In genomic region chr16:43443034-43443433, GRCm38 (mm10) we compare ENCODE assay signal across 22 mouse cellular contexts.
A peak's percentile ranks its signal among the peaks of the same experiment; 100 is the strongest.
DNase-seq lines count a peak whose midpoint lies in the region; ATAC-seq and TF ChIP-seq lines count a peak whose summit lies in the region.
"Had no signal": no experiment of that assay in that cellular context is flagged by ENCODE, and none has a peak within 500 bp of the region (broad histone marks: within the 10 kb centered on the region; RNA-seq: fewer than 3 reads in every experiment).

No protein-coding gene starts in this region.

- no peak overlapping the region for H3K4me2 ChIP-seq in forebrain, embryonic 15.5 days (replicated peaks)
- no peak overlapping the region for H3K4me2 ChIP-seq in midbrain, embryonic 15.5 days
- H3K4me2 ChIP-seq: embryonic facial prominence, embryonic 12.5 days; heart, embryonic 12.5 days; hindbrain, embryonic 13.5 days; liver, embryonic 13.5 days; neural tube, embryonic 15.5 days had no signal

- no peak overlapping the region for H3K4me3 ChIP-seq in gastrocnemius, adult 2 months
- no peak overlapping the region for H3K4me3 ChIP-seq in forebrain, embryonic 15.5 days
- no peak overlapping the region for H3K4me3 ChIP-seq in midbrain, embryonic 15.5 days
- H3K4me3 ChIP-seq: embryonic facial prominence, embryonic 12.5 days; heart, embryonic 12.5 days; hindbrain, embryonic 13.5 days; liver, embryonic 13.5 days; megakaryocyte, embryonic 14.5 days; neural tube, embryonic 15.5 days had no signal

- H3K27ac ChIP-seq in gastrocnemius, adult 2 months = 0 out of 2 replicates have a peak overlapping the region, but pooled peaks have one; percentile 4
- H3K27ac ChIP-seq in forebrain, embryonic 15.5 days (replicated peaks) = no peak overlapping the region
- no peak overlapping the region for H3K27ac ChIP-seq in midbrain, embryonic 15.5 days
- H3K27ac ChIP-seq: embryonic facial prominence, embryonic 12.5 days; hindbrain, embryonic 13.5 days; liver, embryonic 13.5 days; neural tube, embryonic 15.5 days had no signal

- WGBS in forebrain, embryonic 15.5 days = 65% methylated on average over 2 of the region's 2 CpGs
- 76% methylated on average over 2 of the region's 2 CpGs for WGBS in midbrain, embryonic 15.5 days

- no peak overlapping the region for H3K9ac ChIP-seq in forebrain, embryonic 15.5 days (replicated peaks)
- no peak overlapping the region for H3K9ac ChIP-seq in midbrain, embryonic 15.5 days
- H3K9ac ChIP-seq: embryonic facial prominence, embryonic 12.5 days; heart, embryonic 12.5 days; hindbrain, embryonic 13.5 days; liver, embryonic 13.5 days; neural tube, embryonic 15.5 days had no signal

- peaks cover 6% of the 10 kb centered on the region for H3K4me1 ChIP-seq in forebrain, embryonic 15.5 days
- 0 out of 2 replicates have a peak, but pooled peaks cover 4% of the 10 kb centered on the region for H3K4me1 ChIP-seq in midbrain, embryonic 15.5 days
- H3K4me1 ChIP-seq: embryonic facial prominence, embryonic 12.5 days; liver, embryonic 13.5 days had no signal

- H3K9me3 ChIP-seq in forebrain, embryonic 15.5 days = no peaks in the 10 kb centered on the region
- H3K9me3 ChIP-seq in midbrain, embryonic 15.5 days = no peaks in the 10 kb centered on the region
- H3K9me3 ChIP-seq: embryonic facial prominence, embryonic 12.5 days; heart, embryonic 12.5 days; hindbrain, embryonic 13.5 days; liver, embryonic 13.5 days; megakaryocyte, embryonic 14.5 days; neural tube, embryonic 15.5 days had no signal

- H3K36me3 ChIP-seq in forebrain, embryonic 15.5 days = no peaks in the 10 kb centered on the region
- no peaks in the 10 kb centered on the region for H3K36me3 ChIP-seq in midbrain, embryonic 15.5 days (replicated peaks)
- H3K36me3 ChIP-seq: embryonic facial prominence, embryonic 12.5 days; heart, embryonic 12.5 days; hindbrain, embryonic 13.5 days; liver, embryonic 13.5 days; neural tube, embryonic 15.5 days had no signal

- no peaks in the 10 kb centered on the region for H3K27me3 ChIP-seq in forebrain, embryonic 15.5 days
- no peaks in the 10 kb centered on the region for H3K27me3 ChIP-seq in midbrain, embryonic 15.5 days (replicated peaks)
- H3K27me3 ChIP-seq: embryonic facial prominence, embryonic 12.5 days; heart, embryonic 12.5 days; hindbrain, embryonic 13.5 days; liver, embryonic 13.5 days; megakaryocyte, embryonic 14.5 days; neural tube, embryonic 15.5 days had no signal

- no peak for TF ChIP-seq CTCF in gastrocnemius, adult 2 months (IDR thresholded peaks at IDR 0.05)

- no peak for DNase-seq in gastrocnemius, adult 2 months
- DNase-seq in gastrocnemius, postnatal 14 days = no peak
- peak; percentile 54 for DNase-seq in MN1 (ENCODE audit: low spot score)
- no peak for DNase-seq in urinary bladder, postnatal 4 days (ENCODE audit: low spot score in 2 of 2)
- DNase-seq in left cerebral cortex, adult 9 months (ENCODE audit: low spot score in 2 of 2) = no peak
- DNase-seq: adrenal gland, adult 2 months; cerebellum, adult 18-20 months; cerebellum, postnatal 14 days; heart, postnatal 14 days; kidney, adult 18-20 months; kidney, postnatal 4 days; liver, embryonic 13.5 days; lung, adult 2 months; right cerebral cortex, postnatal 14 days had no signal

- ATAC-seq in forebrain, embryonic 15.5 days (replicated peaks) = 0 out of 2 replicates have a peak, but pooled peaks have one; percentile 53
- peak; percentile 54; the same call in 1 of the 2 replicates for ATAC-seq in midbrain, embryonic 15.5 days (replicated peaks)
- ATAC-seq: inflammation-experienced regulatory T-cells, adult 6 months had no signal

- intact Hi-C loops in gastrocnemius, adult 2 months (cut with DNase I) = no loop called here
- intact Hi-C loops in gastrocnemius, postnatal 14 days (cut with DNase I; ENCODE audit: low total_unique reads) = no loop called here
